Mouse (Mus musculus) heart, embryonic 14.5 days (tissue): ENCODE data around the gene Vmn2r90. TPM values are rescaled to one million over a fixed set of nuclear protein-coding genes. Genes with fewer than 3 reads are reported as not detected.
"Not testable (repeated sequence)": the region's sequence is repeated elsewhere in the genome, so short reads cannot be mapped to it uniquely, and the experiment has no call there.

ENCODE experiments used
- ATAC-seq: fragments of 200-750 bp; cut with Nextera tagmentation; 2 replicates; pipeline ENCODE4 v1.8.0; 2017; ENCODE audit warnings: low read depth, moderate TSS enrichment; ENCODE audit not compliant: insufficient number of reproducible peaks, insufficient read depth, low FRiP score
- H3K27ac ChIP-seq, 2 experiments: fragments of 200-500 bp in 1 of 2; fragments of 300-500 bp in 1 of 2; sonication (generic) in 1 of 2; replicated peaks in 1 of 2; 2 replicates each; pipeline ENCODE4 v1.5.1; 2012 to 2014; ENCODE audit warnings: low read depth in 2 of 2, low read length in 2 of 2, control low read depth in 1 of 2, mild to moderate bottlenecking in 1 of 2, mixed read lengths in 1 of 2; ENCODE audit not compliant: control insufficient read depth in 1 of 2, insufficient read depth in 1 of 2
- H3K27me3 ChIP-seq: fragments of 300-500 bp; sonication (generic); 2 replicates; pipeline ENCODE4 v1.6.1; 2014; ENCODE audit warnings: mild to moderate bottlenecking, low read length, control low read depth; ENCODE audit not compliant: control insufficient read depth, insufficient read depth
- H3K36me3 ChIP-seq: fragments of 300-500 bp; sonication (generic); 2 replicates; pipeline ENCODE4 v1.6.1; 2014; ENCODE audit warnings: mild to moderate bottlenecking, control low read depth, low read length, mixed read lengths; ENCODE audit not compliant: control insufficient read depth, insufficient read depth
- H3K4me1 ChIP-seq, 2 experiments: fragments of 200-500 bp in 1 of 2; fragments of 300-500 bp in 1 of 2; sonication (generic) in 1 of 2; 2 replicates each; pipeline ENCODE4 v1.6.1; 2012 to 2014; ENCODE audit warnings: low read length in 2 of 2, control low read depth in 1 of 2, mixed read lengths in 1 of 2; ENCODE audit not compliant: control insufficient read depth in 2 of 2, insufficient read depth in 2 of 2
- H3K4me2 ChIP-seq: fragments of 300-500 bp; sonication (generic); 2 replicates; pipeline ENCODE4 v1.6.1; 2014; ENCODE audit warnings: mild to moderate bottlenecking, low read length
- H3K4me3 ChIP-seq, 2 experiments: fragments of 200-500 bp in 1 of 2; fragments of 300-500 bp in 1 of 2; sonication (generic) in 1 of 2; 2 replicates each; pipeline ENCODE4 v1.5.1; 2012 to 2014; ENCODE audit warnings: low read length in 2 of 2, mild to moderate bottlenecking in 2 of 2, control low read depth in 1 of 2, low read depth in 1 of 2, moderate library complexity in 1 of 2; ENCODE audit not compliant: control insufficient read depth in 1 of 2, insufficient read depth in 1 of 2
- H3K9ac ChIP-seq: fragments of 300-500 bp; sonication (generic); 2 replicates; pipeline ENCODE4 v1.6.1; 2014; ENCODE audit warnings: mild to moderate bottlenecking, low read length
- H3K9me3 ChIP-seq: fragments of 300-500 bp; sonication (generic); 2 replicates; pipeline ENCODE4 v1.6.1; 2016; ENCODE audit warnings: low read length, control low read depth; ENCODE audit not compliant: control insufficient read depth
- WGBS: fragments of 180-500 bp; shearing (Covaris S2); extraction: QIAGEN DNeasy Blood & Tissue Kit; methylation state at CpG from one replicate; pipeline ENCODE4 v1.1.7; 2014; 5-methylcytosine and 5-hydroxymethylcytosine counted together
- polyA plus RNA-seq: library from polyadenylated mRNA; unstranded; fragments of >200 nt; fragmentation: Nextera tagmentation; extraction: Ambion mirVana; gene quantifications from 2 replicates; pipeline ENCODE4 v1.2.1, GENCODE M21; 2014

Vmn2r90 gene
- polyA plus RNA-seq, 1 experiment from 2014 or later, result not detected

DNA sequence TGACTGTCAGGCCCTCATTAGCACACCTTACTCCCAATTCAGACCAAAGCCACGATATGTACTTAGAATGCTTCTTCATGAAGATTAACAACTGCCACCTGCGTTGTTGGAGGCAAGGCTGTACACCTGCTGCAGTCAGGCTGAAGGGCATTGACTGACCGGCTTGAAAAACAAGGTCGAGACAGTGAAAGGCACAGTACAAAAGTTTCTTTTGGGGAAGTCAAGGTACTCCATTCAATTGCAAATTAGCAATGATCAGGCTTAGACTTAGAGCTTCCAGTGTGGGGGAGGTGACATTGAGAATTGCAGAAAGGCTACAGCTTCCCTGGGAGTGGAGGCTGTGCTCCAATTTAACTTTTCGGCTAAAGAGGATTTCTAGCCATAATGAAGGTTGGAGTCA lies 36.4 kb downstream of the Vmn2r90 start:
- 74% methylated on average over 5 of the region's 5 CpGs for WGBS
- H3K27ac ChIP-seq, ATAC-seq, H3K9ac ChIP-seq, H3K4me1 ChIP-seq, H3K4me2 ChIP-seq, H3K27me3 ChIP-seq, H3K4me3 ChIP-seq, H3K9me3 ChIP-seq, H3K36me3 ChIP-seq: not testable (repeated sequence)

DNA sequence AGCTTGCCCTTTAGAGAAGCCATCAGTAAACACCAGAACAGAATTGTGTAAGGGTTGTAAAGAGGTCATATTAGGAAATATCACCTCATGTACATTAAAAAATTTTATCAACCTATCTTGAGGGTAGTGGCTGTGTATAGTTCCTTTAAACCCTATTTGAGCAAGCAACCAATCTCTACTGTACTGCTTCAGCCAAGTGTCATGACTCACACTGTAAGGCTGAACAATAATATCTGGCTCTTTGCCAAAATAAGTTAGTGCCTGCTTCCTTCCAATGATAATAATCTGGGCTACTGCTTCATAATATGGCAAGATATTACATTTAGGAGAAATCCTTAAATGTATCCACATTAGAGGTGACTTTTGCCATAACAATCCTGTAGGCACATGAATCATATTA lies 38.0 kb downstream of the Vmn2r90 start:
- H3K4me2 ChIP-seq, H3K4me3 ChIP-seq, H3K36me3 ChIP-seq, H3K9ac ChIP-seq, H3K4me1 ChIP-seq, H3K27me3 ChIP-seq, H3K27ac ChIP-seq, H3K9me3 ChIP-seq, ATAC-seq: not testable (repeated sequence)

DNA sequence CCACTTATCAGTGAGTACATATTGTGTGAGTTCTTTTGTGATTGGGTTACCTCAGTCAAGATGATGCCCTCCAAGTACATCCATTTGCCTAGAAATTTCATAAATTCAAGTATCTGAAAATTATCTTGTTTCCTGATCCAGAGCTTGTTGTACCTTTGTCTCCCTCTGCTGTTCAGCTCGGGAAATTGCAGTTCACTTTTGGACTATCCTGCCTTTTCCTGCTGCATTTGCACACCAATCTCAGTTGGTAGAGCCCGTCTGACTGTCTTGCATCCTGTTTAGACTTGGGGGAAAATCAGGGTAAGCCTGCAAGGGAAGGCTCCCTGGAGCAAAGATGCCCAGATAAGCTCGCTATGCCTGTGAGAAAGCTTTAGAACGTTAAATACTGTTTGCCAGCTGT lies 45.8 kb downstream of the Vmn2r90 start:
- not testable (repeated sequence) for ATAC-seq, H3K27me3 ChIP-seq, H3K36me3 ChIP-seq, H3K4me3 ChIP-seq, H3K4me1 ChIP-seq, H3K9ac ChIP-seq, H3K27ac ChIP-seq, H3K9me3 ChIP-seq
- 4% methylated on average over 4 of the region's 4 CpGs for WGBS
- H3K4me2 ChIP-seq, result 0 out of 2 replicates have a peak overlapping the region, but pooled peaks have one; percentile 21

DNA sequence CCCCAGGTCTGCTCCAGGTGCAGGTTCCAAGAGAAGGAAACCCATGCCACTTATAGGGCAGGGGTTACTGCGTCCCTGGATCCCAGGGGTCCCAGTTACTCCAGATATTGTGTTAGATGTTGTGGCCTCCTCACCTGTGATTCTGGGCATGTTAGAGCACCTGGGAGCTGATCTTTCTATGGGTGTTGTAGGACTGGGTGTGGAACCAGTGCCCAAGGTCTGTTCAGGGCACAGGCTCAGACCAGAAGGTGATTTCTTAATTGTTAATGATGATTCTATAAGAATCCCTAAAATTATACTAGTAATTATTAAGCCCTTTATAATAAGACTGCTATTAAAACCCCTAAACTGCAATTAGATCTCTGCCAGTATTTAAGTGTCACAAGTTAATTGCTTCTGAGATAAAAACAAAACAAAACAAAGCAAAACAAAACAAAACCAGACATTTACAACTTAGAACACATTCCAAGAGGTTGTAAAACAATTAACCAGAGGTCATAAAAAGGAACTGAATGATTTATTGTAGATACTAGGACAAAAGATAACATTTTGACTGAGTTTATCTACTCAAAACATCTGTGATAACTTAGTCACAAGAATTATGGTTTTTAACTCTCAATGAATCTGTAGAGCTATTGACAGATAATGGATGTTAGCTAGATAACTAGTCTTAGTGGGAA lies 59.2 kb downstream of the Vmn2r90 start:
- 86% methylated on average over 1 of the region's 1 CpGs for WGBS
- ATAC-seq, result no peak
- H3K36me3 ChIP-seq, result no peaks in the 10 kb centered on the region
- H3K4me2 ChIP-seq, result no peak overlapping the region
- H3K9me3 ChIP-seq, result no peaks in the 10 kb centered on the region
- H3K4me1 ChIP-seq, result no peaks in the 10 kb centered on the region
- H3K27ac ChIP-seq, result no peak overlapping the region
- H3K4me3 ChIP-seq, result no peak overlapping the region
- H3K27me3 ChIP-seq, result no peaks in the 10 kb centered on the region
- H3K9ac ChIP-seq, result no peak overlapping the region

DNA sequence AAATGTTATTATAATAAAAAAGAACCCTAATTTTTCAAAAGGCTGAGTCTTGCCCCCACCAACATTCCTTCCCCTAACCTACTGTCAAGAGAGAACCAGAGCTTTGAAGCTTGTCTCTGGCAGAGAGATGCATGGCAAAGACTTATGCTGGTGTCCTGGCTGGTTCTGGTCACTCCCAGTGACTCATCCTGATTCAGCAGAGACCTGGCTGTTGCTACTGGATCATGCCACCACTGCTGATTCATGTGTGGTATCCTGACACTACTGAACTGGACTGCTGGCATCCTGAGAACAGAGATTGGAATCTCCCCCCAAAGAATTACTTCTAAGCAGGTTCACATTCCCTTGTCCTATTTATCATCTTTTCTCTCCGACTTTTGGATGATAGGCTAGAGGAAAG lies 60.7 kb downstream of the Vmn2r90 start:
- Histone ChIP-seq H3K27ac (no peak overlapping the region), H3K27me3 (no peaks in the 10 kb centered on the region), H3K9ac (no peak overlapping the region), H3K4me3 (no peak overlapping the region), H3K4me1 (no peaks in the 10 kb centered on the region), H3K9me3 (no peaks in the 10 kb centered on the region), H3K4me2 (no peak overlapping the region), H3K36me3 (no peaks in the 10 kb centered on the region)
- WGBS, result 27% methylated on average over 1 of the region's 1 CpGs
- no peak for ATAC-seq

GRCm38 (mm10) chr17:17766481-17766880 lies 62.9 kb downstream of the Vmn2r90 start:
- Histone ChIP-seq H3K9ac (no peak overlapping the region), H3K4me2 (no peak overlapping the region), H3K4me1 (no peaks in the 10 kb centered on the region), H3K36me3 (no peaks in the 10 kb centered on the region), H3K27me3 (no peaks in the 10 kb centered on the region), H3K27ac (no peak overlapping the region), H3K9me3 (no peaks in the 10 kb centered on the region), H3K4me3 (no peak overlapping the region)
- no peak for ATAC-seq
- WGBS, result 7% methylated on average over 3 of the region's 3 CpGs

Other genes with a start within 250 kb of the Vmn2r90 start
- 15.6 and 18.1 TPM in 2 replicates for gene Lnpep, start 78.7 kb upstream of the Vmn2r90 start, polyA plus RNA-seq
- 18.1 and 20.5 TPM in 2 replicates for gene Spaca6, start 123.4 kb downstream of the Vmn2r90 start, polyA plus RNA-seq
- 0.78 and 1.1 TPM in 2 replicates for gene Has1, start 151.5 kb downstream of the Vmn2r90 start, polyA plus RNA-seq
- 0.15 and 0.20 TPM in 2 replicates for gene Fpr1, start 180.2 kb downstream of the Vmn2r90 start, polyA plus RNA-seq
- gene Fpr2, start 184.1 kb downstream of the Vmn2r90 start, polyA plus RNA-seq, result 0.41 TPM in 1 of 2 replicates, not detected in the other
- not detected in 2 replicates for gene Fpr3, start 184.1 kb downstream of the Vmn2r90 start, polyA plus RNA-seq